Mouse (Mus musculus) liver, embryonic 14.5 days (tissue): Measurements from ENCODE around the gene Elmsan1. TPM values are rescaled to one million over a fixed set of nuclear protein-coding genes. Genes with fewer than 3 reads are reported as not detected.
A peak's percentile ranks its signal among the peaks of the same experiment; 100 is the strongest.

Experiments
- ATAC-seq: fragments of 200-750 bp; cut with Nextera tagmentation; 2 replicates; pipeline ENCODE4 v1.8.0; 2017; ENCODE audit warnings: moderate number of reproducible peaks, mild to moderate bottlenecking, moderate library complexity; ENCODE audit not compliant: insufficient read depth
- DNase-seq, 3 experiments: peaks; one replicate each; pipeline ENCODE4 v3.0.0-alpha.2; 2012 to 2013; ENCODE audit warnings: low read depth in 3 of 3, low spot score in 3 of 3
- H3K27ac ChIP-seq: fragments of 300-500 bp; sonication (generic); 2 replicates; pipeline ENCODE4 v1.5.1; 2014; ENCODE audit warnings: moderate library complexity, mild to moderate bottlenecking, control low read depth, inconsistent platforms
- H3K27me3 ChIP-seq: fragments of 300-500 bp; sonication (generic); 2 replicates; pipeline ENCODE4 v1.6.1; 2014; ENCODE audit warnings: mild to moderate bottlenecking, low read length, moderate library complexity; ENCODE audit not compliant: control insufficient read depth, insufficient read depth
- H3K36me3 ChIP-seq: fragments of 300-500 bp; sonication (generic); replicated peaks from 2 replicates; pipeline ENCODE4 v1.6.1; 2014; ENCODE audit warnings: low read depth; ENCODE audit not compliant: control insufficient read depth, insufficient read depth
- H3K4me1 ChIP-seq, 2 experiments: fragments of 200-500 bp in 1 of 2; fragments of 300-500 bp in 1 of 2; sonication (generic) in 1 of 2; replicated peaks; 2 replicates each; pipeline ENCODE4 v1.6.1; 2012 to 2014; ENCODE audit warnings: antibody characterized with exemption in 1 of 2, inconsistent platforms in 1 of 2, low read length in 1 of 2; ENCODE audit not compliant: control insufficient read depth in 2 of 2, insufficient read depth in 2 of 2
- H3K4me2 ChIP-seq: fragments of 300-500 bp; sonication (generic); 2 replicates; pipeline ENCODE4 v1.6.1; 2014; ENCODE audit warnings: low read depth, mild to moderate bottlenecking, control low read depth, moderate library complexity
- H3K4me3 ChIP-seq, 2 experiments: fragments of 200-500 bp in 1 of 2; fragments of 300-500 bp in 1 of 2; sonication (generic) in 1 of 2; 2 replicates each; pipeline ENCODE4 v1.5.1; 2012 to 2014; ENCODE audit warnings: low read depth in 2 of 2, low read length in 2 of 2, mild to moderate bottlenecking in 2 of 2, control low read depth in 1 of 2, inconsistent platforms in 1 of 2, moderate library complexity in 1 of 2; ENCODE audit not compliant: insufficient read depth in 1 of 2
- H3K9ac ChIP-seq: fragments of 300-500 bp; sonication (generic); replicated peaks from 2 replicates; pipeline ENCODE4 v1.6.1; 2014; ENCODE audit warnings: mild to moderate bottlenecking, control low read depth, moderate library complexity
- H3K9me3 ChIP-seq: fragments of 300-500 bp; sonication (generic); 2 replicates; pipeline ENCODE4 v1.6.1; 2016; ENCODE audit warnings: low read length, mixed read lengths; ENCODE audit not compliant: control insufficient read depth
- CTCF ChIP-seq: IDR thresholded peaks from 2 replicates; pipeline ENCODE4 v1.5.1; 2016; ENCODE audit warnings: antibody characterized with exemption, low read depth, control low read depth
- EP300 ChIP-seq: IDR thresholded peaks from 2 replicates; pipeline ENCODE4 v1.6.1; 2016; ENCODE audit warnings: antibody characterized with exemption, low read depth
- WGBS: fragments of 180-500 bp; shearing (Covaris S2); extraction: QIAGEN DNeasy Blood & Tissue Kit; methylation state at CpG from one replicate; pipeline ENCODE4 v1.1.7; 2014; ENCODE audit not compliant: insufficient replicate concordance; 5-methylcytosine and 5-hydroxymethylcytosine counted together
- polyA plus RNA-seq, 2 experiments: library from polyadenylated mRNA; depleted of rRNA in 1 of 2; stranded (reverse) in 1 of 2; unstranded in 1 of 2; fragments of >200 nt; fragmentation: Nextera tagmentation in 1 of 2; extraction: Ambion mirVana in 1 of 2; gene quantifications; 2 replicates each; pipeline versions ENCODE4 v1.2.1 to v1.2.3; 2012 to 2014

Elmsan1 gene
- polyA plus RNA-seq, 2 experiments: 4.3 to 4.5 TPM

- ATAC-seq (no peak), DNase-seq (no peak)
- no peak for TF ChIP-seq EP300
- no peak for TF ChIP-seq CTCF
- H3K9ac ChIP-seq: no peak overlapping the region
- no peaks in the 10 kb centered on the region for H3K4me1 ChIP-seq
- no peaks in the 10 kb centered on the region for H3K36me3 ChIP-seq
- WGBS: 60% methylated on average over 4 of the region's 4 CpGs
- H3K4me3 ChIP-seq: no peak overlapping the region
- no peak overlapping the region for H3K27ac ChIP-seq
- H3K27me3 ChIP-seq: no peaks in the 10 kb centered on the region
- H3K9me3 ChIP-seq: no peaks in the 10 kb centered on the region
- H3K4me2 ChIP-seq: no peak overlapping the region
Observed at GRCm38 (mm10) chr12:84140135-84140534, 78.5 kb downstream of the Elmsan1 start.

GRCm38 (mm10) chr12:84137131-84137530 lies 81.5 kb downstream of the Elmsan1 start:
- 86% methylated on average over 7 of the region's 7 CpGs for WGBS
- H3K4me2 ChIP-seq: no peak overlapping the region
- H3K27me3 ChIP-seq: no peaks in the 10 kb centered on the region
- H3K9me3 ChIP-seq: no peaks in the 10 kb centered on the region
- ATAC-seq: no peak
- no peak overlapping the region for H3K4me3 ChIP-seq
- no peaks in the 10 kb centered on the region for H3K4me1 ChIP-seq
- H3K27ac ChIP-seq: no peak overlapping the region
- no peak for DNase-seq
- no peak overlapping the region for H3K9ac ChIP-seq
- no peak for TF ChIP-seq EP300
- TF ChIP-seq CTCF: no peak
- H3K36me3 ChIP-seq: no peaks in the 10 kb centered on the region

GRCm38 (mm10) chr12:84132265-84132664 lies 86.4 kb downstream of the Elmsan1 start:
- no peaks in the 10 kb centered on the region for H3K4me1 ChIP-seq
- H3K4me2 ChIP-seq: no peak overlapping the region
- H3K27me3 ChIP-seq: no peaks in the 10 kb centered on the region
- no peak for ATAC-seq
- 56% methylated on average over 3 of the region's 3 CpGs for whole genome bisulfite sequencing
- H3K9ac ChIP-seq: no peak overlapping the region
- peak in 1 of 3 experiments; percentile 35 for DNase-seq
- no peaks in the 10 kb centered on the region for H3K9me3 ChIP-seq
- no peak overlapping the region for H3K27ac ChIP-seq
- H3K4me3 ChIP-seq: no peak overlapping the region
- TF ChIP-seq EP300: no peak
- TF ChIP-seq CTCF: peak; percentile 87
- no peaks in the 10 kb centered on the region for H3K36me3 ChIP-seq

- no peak for DNase-seq
- Histone ChIP-seq H3K27ac (no peak overlapping the region), H3K4me1 (no peaks in the 10 kb centered on the region), H3K9ac (no peak overlapping the region), H3K4me3 (no peak overlapping the region), H3K36me3 (no peaks in the 10 kb centered on the region), H3K9me3 (no peaks in the 10 kb centered on the region), H3K4me2 (no peak overlapping the region), H3K27me3 (no peaks in the 10 kb centered on the region)
- TF ChIP-seq EP300 (no peak), CTCF (no peak)
- ATAC-seq: no peak
- 51% methylated on average over 8 of the region's 8 CpGs for WGBS
Observed at GRCm38 (mm10) chr12:84129931-84130330, 88.8 kb downstream of the Elmsan1 start.

GRCm38 (mm10) chr12:84128576-84128975 lies 90.1 kb downstream of the Elmsan1 start:
- Histone ChIP-seq H3K27ac (no peak overlapping the region), H3K9me3 (no peaks in the 10 kb centered on the region), H3K27me3 (no peaks in the 10 kb centered on the region), H3K4me1 (no peaks in the 10 kb centered on the region), H3K36me3 (no peaks in the 10 kb centered on the region), H3K4me2 (no peak overlapping the region), H3K4me3 (no peak overlapping the region), H3K9ac (no peak overlapping the region)
- ATAC-seq: no peak
- no peak for DNase-seq
- WGBS: 71% methylated on average over 6 of the region's 6 CpGs
- TF ChIP-seq CTCF (no peak), EP300 (no peak)
